Mouse (Mus musculus): ENCODE measurements around the gene Ucp3.

The Ucp3 gene

DNA sequence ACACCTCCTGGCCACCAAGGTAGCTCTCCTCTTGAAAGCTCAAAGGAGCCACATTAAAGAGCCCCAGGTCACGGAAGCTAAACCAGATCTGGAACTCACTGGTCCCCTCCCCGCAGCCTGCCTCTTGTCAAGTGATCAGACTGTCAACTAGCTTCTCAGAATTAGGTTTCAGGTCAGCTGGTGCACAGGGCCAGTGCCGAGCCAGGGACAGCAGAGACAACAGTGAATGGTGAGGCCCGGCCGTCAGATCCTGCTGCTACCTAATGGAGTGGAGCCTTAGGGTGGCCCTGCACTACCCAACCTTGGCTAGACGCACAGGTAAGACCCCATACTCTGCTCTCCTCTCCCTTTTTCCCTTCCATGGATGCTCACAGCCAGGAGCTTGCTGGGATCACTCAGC lies at the start of gene Ucp3:
TSS of gene Ucp3 (plus strand) at position 214 of the 400 bp plus-strand sequence.
- peak; percentile 57 for DNase-seq (ENCODE audit: low spot score)

DNA sequence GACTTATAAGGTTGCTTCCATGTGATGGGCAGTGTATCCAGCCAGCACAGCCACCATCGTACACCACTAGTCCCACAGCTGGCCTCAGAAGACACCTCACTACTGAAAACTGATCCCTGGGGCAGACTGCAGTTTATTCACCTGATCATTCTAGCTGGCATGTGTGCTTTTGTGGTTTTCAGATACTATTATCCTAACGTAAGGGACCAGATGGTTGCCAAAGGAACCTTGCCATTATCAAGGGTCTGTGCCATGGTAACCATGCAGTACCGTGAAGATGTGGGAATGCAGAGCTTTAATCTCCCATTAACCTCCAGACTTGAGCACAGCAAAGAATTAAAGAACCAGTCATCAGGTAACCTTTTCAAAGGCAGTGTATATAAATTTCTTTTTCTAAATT lies 47.0 kb upstream of the Ucp3 start:
- DNase-seq (ENCODE audit: low spot score): no peak

DNA sequence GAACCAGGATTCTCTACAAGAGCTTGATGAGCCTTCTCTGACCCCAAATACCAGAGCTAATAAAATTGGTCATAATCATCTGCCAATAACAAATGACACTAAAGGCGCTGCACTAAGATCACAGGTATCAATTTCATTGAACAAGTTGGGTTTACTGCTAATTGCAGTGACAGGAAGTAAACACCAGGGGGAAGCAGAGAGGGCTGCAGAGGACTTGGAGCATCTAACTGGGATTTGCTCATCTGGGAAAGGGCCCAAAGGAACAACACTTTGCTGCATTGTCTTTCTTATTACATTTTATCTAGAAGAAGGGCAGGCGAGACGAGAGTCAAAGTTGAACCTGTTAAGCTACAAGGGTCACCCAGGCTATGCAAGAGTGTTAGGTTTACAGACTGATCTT lies 43.7 kb upstream of the Ucp3 start:
- peak; percentile 65 for DNase-seq (ENCODE audit: low spot score)

GRCm38 (mm10) chr7:100429911-100430310 lies 42.9 kb upstream of the Ucp3 start:
- no peak for DNase-seq (ENCODE audit: low spot score)

GRCm38 (mm10) chr7:100431103-100431502 lies 41.7 kb upstream of the Ucp3 start:
- peak; percentile 59 for DNase-seq (ENCODE audit: low spot score)

DNA sequence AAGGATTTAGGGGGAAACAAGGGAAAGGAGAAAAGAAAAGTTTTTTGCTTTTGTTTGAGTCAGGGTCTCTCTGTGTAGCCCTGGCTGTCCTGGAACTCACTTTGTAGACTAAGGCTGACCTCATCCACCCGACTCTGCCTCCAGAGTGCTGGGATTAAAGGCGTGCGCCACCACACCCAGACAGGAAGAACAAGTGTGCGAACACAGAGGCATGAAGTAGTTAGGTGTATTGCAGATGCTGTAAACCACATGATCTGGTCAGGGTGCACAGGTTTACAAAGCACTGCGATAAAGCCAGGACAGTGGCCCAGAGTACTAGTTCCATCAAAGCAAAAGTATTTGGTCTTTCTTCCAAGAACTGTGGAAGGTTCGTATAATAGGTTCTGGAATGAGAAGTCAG lies 39.5 kb upstream of the Ucp3 start:
- no peak for DNase-seq (ENCODE audit: low spot score)

GRCm38 (mm10) chr7:100443728-100444127 lies 29.1 kb upstream of the Ucp3 start:
- no peak for DNase-seq (ENCODE audit: low spot score)

- no peak for DNase-seq (ENCODE audit: low spot score)
Observed at GRCm38 (mm10) chr7:100446271-100446670, 26.5 kb upstream of the Ucp3 start.

- no peak for DNase-seq (ENCODE audit: low spot score)
Observed at GRCm38 (mm10) chr7:100448530-100448929, 24.3 kb upstream of the Ucp3 start.

DNA sequence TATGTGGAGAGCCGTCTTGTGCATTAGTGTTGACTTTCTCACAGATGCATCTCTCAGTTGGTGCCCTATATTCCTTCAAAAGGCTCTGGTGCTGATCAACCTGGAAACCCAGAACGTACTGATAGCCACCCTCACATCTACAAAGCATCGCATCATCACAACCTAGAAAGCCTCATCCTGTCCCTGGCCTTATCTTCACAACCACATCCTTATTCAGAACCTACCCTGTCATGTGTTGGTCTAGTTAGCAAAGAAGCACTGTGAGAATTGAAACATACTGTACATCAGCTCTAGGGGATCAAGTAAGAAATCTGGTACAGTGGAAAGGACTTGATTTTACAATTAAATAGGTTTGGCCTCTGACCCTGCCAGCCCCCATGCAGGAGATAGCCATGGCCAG lies 23.8 kb upstream of the Ucp3 start:
- no peak for DNase-seq (ENCODE audit: low spot score)

GRCm38 (mm10) chr7:100458153-100458552 lies 14.6 kb upstream of the Ucp3 start:
- DNase-seq (ENCODE audit: low spot score): no peak

DNA sequence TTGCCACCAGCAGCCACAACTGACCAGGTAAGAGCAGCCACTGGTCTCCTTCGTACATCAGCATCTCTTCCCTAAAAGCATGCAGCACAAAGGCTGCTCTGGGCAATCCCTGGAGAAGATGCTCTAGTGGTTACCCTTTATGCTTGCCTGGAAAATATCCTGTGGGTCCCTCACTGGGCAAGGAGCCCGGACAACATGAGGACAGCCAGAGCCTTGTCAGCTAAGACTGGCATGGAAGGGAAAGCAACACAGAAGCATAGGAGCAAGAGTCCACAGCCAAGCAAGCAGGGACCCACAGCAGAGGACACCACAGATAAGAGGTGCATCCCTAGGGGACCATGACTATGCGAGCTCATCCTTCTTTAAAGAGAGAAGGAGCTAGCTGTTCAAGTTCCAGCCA lies 12.9 kb upstream of the Ucp3 start:
- peak; percentile 80 for DNase-seq (ENCODE audit: low spot score)

DNA sequence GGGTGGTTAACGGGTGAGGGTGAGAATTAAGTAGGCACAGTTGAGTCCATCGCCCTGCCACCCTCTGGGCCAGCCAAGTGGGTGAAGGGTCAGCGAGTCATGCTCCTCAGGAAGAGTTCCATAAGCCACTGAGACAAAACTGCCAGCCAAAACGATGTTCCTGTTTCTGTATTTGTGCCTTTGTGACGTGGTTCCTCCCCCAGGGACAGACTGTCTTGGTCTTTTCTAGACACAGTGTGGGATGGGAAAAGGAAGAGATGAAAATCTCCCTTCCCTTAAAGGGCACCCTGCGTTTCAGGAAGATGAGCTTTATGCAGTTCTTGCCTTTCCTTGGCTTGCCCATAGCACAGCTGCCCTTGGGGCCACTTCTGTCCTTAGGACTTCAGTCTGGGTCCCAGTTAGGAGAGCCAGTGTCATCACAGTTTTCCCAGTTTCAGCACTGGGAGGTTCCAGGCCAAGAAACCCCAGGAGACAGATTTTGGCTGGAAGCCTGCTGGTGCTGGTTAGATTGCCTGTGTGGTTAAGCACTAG lies 11.1 kb upstream of the Ucp3 start:
- peak; percentile 78 for DNase-seq (ENCODE audit: low spot score)

DNA sequence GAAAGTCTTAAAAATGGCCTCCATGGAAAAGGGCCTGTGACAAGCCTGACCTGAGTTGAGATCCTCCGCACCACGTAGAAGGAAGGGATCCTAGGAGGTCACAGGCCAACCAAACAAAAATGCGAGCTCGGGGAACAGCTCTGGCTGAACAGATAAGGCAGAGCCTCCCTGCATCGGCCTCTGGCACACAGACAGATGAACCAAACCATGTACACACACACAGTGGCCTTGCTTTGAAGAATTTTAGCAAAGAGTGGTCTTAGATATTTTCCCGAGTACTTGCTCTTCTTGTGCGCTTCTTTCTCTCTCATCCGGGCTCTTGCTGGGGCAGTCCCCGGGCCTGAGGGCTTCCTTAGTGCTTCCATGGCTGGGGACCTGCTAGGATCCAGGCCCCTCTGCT lies 9.6 kb upstream of the Ucp3 start:
- peak; percentile 22 for DNase-seq (ENCODE audit: low spot score)

DNA sequence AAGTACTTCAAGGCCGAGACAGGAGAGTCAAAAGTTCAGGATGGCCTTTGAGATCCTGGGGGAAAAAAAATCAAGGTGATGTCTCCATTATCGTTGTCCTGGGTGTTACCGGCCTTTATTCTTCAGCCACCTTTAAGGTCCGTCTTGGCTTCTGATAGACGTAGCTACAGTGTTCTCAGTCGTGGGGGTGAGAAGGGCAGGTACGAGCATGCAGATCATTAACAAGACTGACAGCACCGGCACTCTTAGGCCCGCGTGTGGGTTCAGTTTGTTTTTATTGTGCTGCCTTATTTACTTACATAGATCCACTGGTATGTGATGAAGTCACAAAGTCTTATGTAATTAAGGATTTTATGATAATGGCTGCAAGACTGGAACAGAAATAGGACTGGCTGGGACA lies 9.0 kb upstream of the Ucp3 start:
- DNase-seq (ENCODE audit: low spot score): no peak

GRCm38 (mm10) chr7:100464248-100464647 lies 8.5 kb upstream of the Ucp3 start:
- DNase-seq (ENCODE audit: low spot score): no peak

DNA sequence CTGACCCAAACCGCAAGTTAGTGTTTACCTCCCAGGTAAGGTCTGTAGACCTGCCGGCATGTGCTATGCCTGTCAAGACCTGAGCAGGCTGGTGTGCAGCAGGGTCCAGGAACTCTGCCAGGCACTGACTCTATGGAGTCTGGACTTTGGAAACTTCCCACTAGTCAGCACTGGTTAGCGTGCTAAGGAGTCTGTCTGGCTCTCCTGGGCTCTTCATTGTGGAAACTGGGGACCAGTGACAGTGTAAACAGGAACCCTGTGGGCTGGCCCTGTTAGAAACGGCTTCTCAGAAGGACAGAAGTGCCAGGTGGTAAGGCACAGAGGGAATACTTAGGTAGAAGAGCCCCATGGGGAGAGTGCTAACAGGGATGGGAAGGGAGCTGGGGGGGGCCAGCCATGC lies 7.5 kb upstream of the Ucp3 start:
- DNase-seq (ENCODE audit: low spot score): peak; percentile 46

DNA sequence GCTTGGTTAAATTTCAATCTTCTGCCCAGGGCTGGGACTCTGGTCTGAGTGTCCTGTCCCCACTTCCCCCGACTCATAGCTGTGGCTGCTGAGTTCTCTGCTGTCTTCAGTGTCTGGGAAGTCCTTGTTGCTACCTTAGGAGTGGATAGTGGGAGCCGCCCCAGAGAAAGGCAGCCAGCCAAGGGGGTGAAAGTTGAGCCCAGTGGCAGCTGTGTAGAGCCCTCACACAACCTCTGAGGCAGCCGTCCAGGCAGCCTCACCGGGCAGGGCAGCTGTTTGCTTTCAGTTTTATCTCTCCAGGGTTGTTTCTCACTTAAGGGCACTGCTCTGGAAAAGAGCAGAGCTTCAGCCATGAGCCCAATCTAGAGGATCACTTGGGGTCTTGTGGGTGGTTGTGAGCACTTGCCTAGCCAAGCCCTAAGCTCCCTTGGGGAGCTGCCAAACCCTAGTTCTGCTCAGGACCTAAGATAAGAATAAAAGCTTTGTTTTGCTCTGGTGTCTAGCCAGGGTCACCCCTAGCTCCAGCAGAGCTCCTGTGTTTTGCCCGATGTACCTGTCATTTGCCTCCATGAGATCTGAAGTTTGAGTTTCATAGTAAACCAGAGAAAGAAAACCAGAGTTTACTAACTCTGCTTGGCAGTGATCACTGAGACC lies 7.0 kb upstream of the Ucp3 start:
- DNase-seq (ENCODE audit: low spot score): peak; percentile 86

DNA sequence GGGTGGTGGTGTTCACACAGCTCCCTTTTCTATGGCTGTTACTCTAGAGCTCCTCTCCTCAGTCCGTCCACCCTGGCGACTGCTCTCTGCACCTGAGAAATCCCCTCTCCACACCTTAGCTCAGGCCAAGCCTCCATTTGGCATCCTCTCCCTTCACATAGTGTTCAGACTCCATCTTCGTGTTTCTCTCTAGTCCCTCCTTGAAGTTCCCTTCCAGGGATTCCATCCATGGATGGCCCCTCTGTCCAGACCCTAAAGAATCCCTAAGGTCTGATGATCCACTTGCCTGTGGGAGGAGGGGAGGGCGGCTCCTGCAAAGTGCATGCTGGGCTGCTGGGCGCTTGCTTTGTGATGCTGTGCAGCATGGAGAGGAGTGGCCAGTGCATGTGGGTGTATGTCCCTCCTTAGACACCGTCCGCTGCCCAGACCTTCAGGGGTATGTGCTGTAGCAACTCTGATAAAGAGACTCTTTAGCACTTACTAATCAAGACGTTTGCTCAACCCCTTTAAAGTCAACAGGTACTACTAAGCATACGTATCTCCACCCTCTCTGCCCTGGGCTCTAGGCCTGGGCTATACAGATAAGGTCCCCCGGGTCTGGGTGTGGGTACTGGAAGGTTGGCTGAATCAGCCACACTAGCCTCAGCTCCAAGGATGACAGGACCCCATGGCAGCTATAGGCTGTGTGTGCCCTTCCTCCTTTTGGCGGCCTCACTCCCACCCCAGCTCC lies 5.8 kb upstream of the Ucp3 start:
- DNase-seq (ENCODE audit: low spot score): no peak

DNA sequence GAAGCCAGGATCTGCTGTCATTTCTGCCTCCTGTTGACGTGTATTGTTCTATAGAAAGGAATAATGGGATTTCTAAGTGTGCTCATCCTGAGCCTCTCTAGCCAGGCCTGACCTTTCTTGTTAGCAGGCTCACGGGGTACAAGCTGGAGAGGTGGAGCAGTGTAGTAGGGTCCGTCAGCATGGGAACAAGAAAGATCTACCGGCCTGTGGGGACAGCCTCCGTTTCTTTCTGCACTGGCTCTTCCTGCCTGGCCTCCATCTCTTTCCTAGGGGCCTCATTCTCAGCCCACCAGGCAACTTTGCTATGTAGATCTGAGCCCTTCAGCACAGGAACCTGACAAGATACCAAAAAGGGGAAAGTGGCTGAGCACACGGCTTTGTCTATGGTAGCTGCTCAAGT lies 4.0 kb upstream of the Ucp3 start:
- no peak for DNase-seq (ENCODE audit: low spot score)

DNA sequence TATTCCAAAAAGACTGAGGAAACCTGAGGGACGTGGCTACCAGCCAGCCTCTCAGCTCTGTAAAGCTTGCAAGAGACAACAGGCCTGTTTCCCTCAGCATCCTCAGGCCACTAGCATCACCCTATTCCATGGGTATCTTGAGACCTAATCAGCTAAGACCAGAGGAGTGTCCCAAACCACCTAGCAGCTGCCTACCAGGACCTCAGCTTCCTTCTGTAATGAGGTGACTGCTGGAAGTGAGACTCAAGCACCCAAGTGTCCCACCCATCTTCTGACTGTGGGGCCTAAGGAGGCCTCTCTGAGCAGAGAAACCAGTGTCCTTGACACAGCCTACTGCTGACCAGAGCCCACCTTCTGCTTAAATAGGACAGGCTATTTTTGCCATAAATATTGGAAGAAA lies 3.3 kb upstream of the Ucp3 start:
- no peak for DNase-seq (ENCODE audit: low spot score)

DNA sequence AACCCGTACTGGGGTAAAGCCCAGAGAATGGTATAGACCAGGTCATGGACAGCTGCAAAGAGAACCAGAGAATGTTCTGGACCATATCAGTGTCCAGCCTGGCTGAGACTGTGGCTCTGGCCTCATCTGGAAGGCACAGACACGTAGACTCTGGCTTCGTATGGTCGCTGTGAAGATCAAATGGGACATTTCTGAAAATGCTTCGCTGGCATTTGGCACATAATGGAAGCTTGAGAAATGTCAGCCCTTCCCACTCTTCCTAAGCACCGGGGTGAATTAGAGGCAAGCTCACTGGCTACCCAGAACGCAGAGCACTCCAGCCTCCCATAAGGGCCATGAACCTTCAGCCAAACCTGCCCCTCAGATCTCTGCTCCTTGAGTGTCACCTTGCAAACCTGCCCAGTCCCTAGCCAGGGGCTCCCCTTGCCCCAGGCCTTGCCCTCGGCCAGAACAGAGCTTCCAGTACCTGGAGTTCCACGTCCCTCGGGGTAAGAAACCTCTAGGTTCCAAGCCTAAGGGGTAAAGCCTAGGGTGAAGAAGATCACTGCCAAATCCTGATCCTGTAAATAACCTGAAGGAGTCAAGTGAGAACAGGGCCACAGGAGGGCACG lies 1.9 kb upstream of the Ucp3 start:
- no peak for DNase-seq (ENCODE audit: low spot score)

GRCm38 (mm10) chr7:100471407-100471797 lies 1.4 kb upstream of the Ucp3 start:
- peak; percentile 56 for DNase-seq (ENCODE audit: low spot score)

All from adipocyte (in vitro differentiated cells).